Mouse (Mus musculus): Measurements from ENCODE around the gene Ptprz1. TPM values are rescaled to one million over a fixed set of nuclear protein-coding genes. Genes with fewer than 3 reads are reported as not detected.

Gene Ptprz1
- 0.10 and 0.13 TPM in 2 replicates for polyA plus RNA-seq (2012; rRNA removed)

GRCm38 (mm10) chr6:22874781-22875613 is at the start of gene Ptprz1:
TSS of gene Ptprz1 (plus strand) at chr6:22875502.
- Histone ChIP-seq H3K36me3 (ENCODE audit: control insufficient read depth, insufficient read depth, low read length) (no peaks in the 10 kb centered on the region), H3K27me3 (ENCODE audit: control insufficient read depth, insufficient read depth, low read length) (0 out of 2 replicates have a peak, but pooled peaks cover 3% of the 10 kb centered on the region), H3K27ac (ENCODE audit: insufficient read depth, low read depth, low read length) (no peak within 1 kb of the TSS), H3K4me1 (ENCODE audit: control insufficient read depth, insufficient read depth, insufficient read length, low read length) (no peaks in the 10 kb centered on the region), H3K4me3 (ENCODE audit: low read depth, low read length) (peak within 1 kb of the TSS; percentile 21; the same call in 1 of the 2 replicates)
- WGBS = 4% methylated on average over 44 of the region's 44 CpGs
- TF ChIP-seq POLR2A (IDR thresholded peaks at IDR 0.05; ENCODE audit: low read depth, low read length) = no peak
- no peak for TF ChIP-seq CTCF (IDR thresholded peaks at IDR 0.05; ENCODE audit: extremely low read depth, insufficient read length, insufficient replicate concordance, low read depth, low read length)

- Histone ChIP-seq H3K27ac (ENCODE audit: insufficient read depth, low read depth, low read length) (no peak overlapping the region), H3K27me3 (ENCODE audit: control insufficient read depth, insufficient read depth, low read length) (no peaks in the 10 kb centered on the region), H3K36me3 (ENCODE audit: control insufficient read depth, insufficient read depth, low read length) (no peaks in the 10 kb centered on the region), H3K4me3 (ENCODE audit: low read depth, low read length) (no peak overlapping the region), H3K4me1 (ENCODE audit: control insufficient read depth, insufficient read depth, insufficient read length, low read length) (no peaks in the 10 kb centered on the region)
- no peak for TF ChIP-seq POLR2A (IDR thresholded peaks at IDR 0.05; ENCODE audit: low read depth, low read length)
- TF ChIP-seq CTCF (IDR thresholded peaks at IDR 0.05; ENCODE audit: extremely low read depth, insufficient read length, insufficient replicate concordance, low read depth, low read length) = no peak
- 71% methylated on average over 7 of the region's 7 CpGs for WGBS
Measured at GRCm38 (mm10) chr6:22833637-22834036, 41.7 kb upstream of the Ptprz1 start.

GRCm38 (mm10) chr6:22834100-22834970 is 41.0 kb upstream of the Ptprz1 start:
- TF ChIP-seq CTCF (IDR thresholded peaks at IDR 0.05; ENCODE audit: extremely low read depth, insufficient read length, insufficient replicate concordance, low read depth, low read length) = no peak
- no peak for TF ChIP-seq POLR2A (IDR thresholded peaks at IDR 0.05; ENCODE audit: low read depth, low read length)
- no peaks in the 10 kb centered on the region for H3K4me1 ChIP-seq (ENCODE audit: control insufficient read depth, insufficient read depth, insufficient read length, low read length)
- no peak overlapping the region for H3K4me3 ChIP-seq (ENCODE audit: low read depth, low read length)
- H3K36me3 ChIP-seq (ENCODE audit: control insufficient read depth, insufficient read depth, low read length) = no peaks in the 10 kb centered on the region
- H3K27me3 ChIP-seq (ENCODE audit: control insufficient read depth, insufficient read depth, low read length) = no peaks in the 10 kb centered on the region
- H3K27ac ChIP-seq (ENCODE audit: insufficient read depth, low read depth, low read length) = no peak overlapping the region
- 83% methylated on average over 19 of the region's 19 CpGs for WGBS

GRCm38 (mm10) chr6:22875614-22876541 is 576 bp downstream of the Ptprz1 start:
- TF ChIP-seq POLR2A (IDR thresholded peaks at IDR 0.05; ENCODE audit: low read depth, low read length) (no peak), CTCF (IDR thresholded peaks at IDR 0.05; ENCODE audit: extremely low read depth, insufficient read length, insufficient replicate concordance, low read depth, low read length) (no peak)
- WGBS = 5% methylated on average over 45 of the region's 45 CpGs
- Histone ChIP-seq H3K36me3 (ENCODE audit: control insufficient read depth, insufficient read depth, low read length) (no peaks in the 10 kb centered on the region), H3K27me3 (ENCODE audit: control insufficient read depth, insufficient read depth, low read length) (0 out of 2 replicates have a peak, but pooled peaks cover 3% of the 10 kb centered on the region), H3K4me3 (ENCODE audit: low read depth, low read length) (peak overlapping the region; percentile 21; the same call in 1 of the 2 replicates), H3K27ac (ENCODE audit: insufficient read depth, low read depth, low read length) (no peak overlapping the region), H3K4me1 (ENCODE audit: control insufficient read depth, insufficient read depth, insufficient read length, low read length) (no peaks in the 10 kb centered on the region)

- TF ChIP-seq POLR2A (IDR thresholded peaks at IDR 0.05; ENCODE audit: low read depth, low read length) = no peak
- no peak for TF ChIP-seq CTCF (IDR thresholded peaks at IDR 0.05; ENCODE audit: extremely low read depth, insufficient read length, insufficient replicate concordance, low read depth, low read length)
- no peak overlapping the region for H3K27ac ChIP-seq (ENCODE audit: insufficient read depth, low read depth, low read length)
- H3K36me3 ChIP-seq (ENCODE audit: control insufficient read depth, insufficient read depth, low read length) = no peaks in the 10 kb centered on the region
- no peaks in the 10 kb centered on the region for H3K27me3 ChIP-seq (ENCODE audit: control insufficient read depth, insufficient read depth, low read length)
- no peaks in the 10 kb centered on the region for H3K4me1 ChIP-seq (ENCODE audit: control insufficient read depth, insufficient read depth, insufficient read length, low read length)
- H3K4me3 ChIP-seq (ENCODE audit: low read depth, low read length) = no peak overlapping the region
- 87% methylated on average over 6 of the region's 6 CpGs for whole genome bisulfite sequencing
Measured at GRCm38 (mm10) chr6:22887978-22888377, 12.7 kb downstream of the Ptprz1 start.

- Histone ChIP-seq H3K27me3 (ENCODE audit: control insufficient read depth, insufficient read depth, low read length) (no peaks in the 10 kb centered on the region), H3K4me1 (ENCODE audit: control insufficient read depth, insufficient read depth, insufficient read length, low read length) (no peaks in the 10 kb centered on the region), H3K27ac (ENCODE audit: insufficient read depth, low read depth, low read length) (no peak overlapping the region), H3K4me3 (ENCODE audit: low read depth, low read length) (no peak overlapping the region), H3K36me3 (ENCODE audit: control insufficient read depth, insufficient read depth, low read length) (no peaks in the 10 kb centered on the region)
- 91% methylated on average over 8 of the region's 8 CpGs for WGBS
- TF ChIP-seq CTCF (IDR thresholded peaks at IDR 0.05; ENCODE audit: extremely low read depth, insufficient read length, insufficient replicate concordance, low read depth, low read length) = no peak
- no peak for TF ChIP-seq POLR2A (IDR thresholded peaks at IDR 0.05; ENCODE audit: low read depth, low read length)
Measured at GRCm38 (mm10) chr6:22889333-22889732, 14.0 kb downstream of the Ptprz1 start.

All from small intestine, adult 2 months (tissue).